Mouse (Mus musculus) cerebellum, adult 18-20 months (tissue): Measurements from ENCODE around the gene Gm20479.

Experiments
- DNase-seq, 2 experiments: peaks; one replicate each; pipeline ENCODE4 v3.0.0; 2021

Gm20479 gene

DNA sequence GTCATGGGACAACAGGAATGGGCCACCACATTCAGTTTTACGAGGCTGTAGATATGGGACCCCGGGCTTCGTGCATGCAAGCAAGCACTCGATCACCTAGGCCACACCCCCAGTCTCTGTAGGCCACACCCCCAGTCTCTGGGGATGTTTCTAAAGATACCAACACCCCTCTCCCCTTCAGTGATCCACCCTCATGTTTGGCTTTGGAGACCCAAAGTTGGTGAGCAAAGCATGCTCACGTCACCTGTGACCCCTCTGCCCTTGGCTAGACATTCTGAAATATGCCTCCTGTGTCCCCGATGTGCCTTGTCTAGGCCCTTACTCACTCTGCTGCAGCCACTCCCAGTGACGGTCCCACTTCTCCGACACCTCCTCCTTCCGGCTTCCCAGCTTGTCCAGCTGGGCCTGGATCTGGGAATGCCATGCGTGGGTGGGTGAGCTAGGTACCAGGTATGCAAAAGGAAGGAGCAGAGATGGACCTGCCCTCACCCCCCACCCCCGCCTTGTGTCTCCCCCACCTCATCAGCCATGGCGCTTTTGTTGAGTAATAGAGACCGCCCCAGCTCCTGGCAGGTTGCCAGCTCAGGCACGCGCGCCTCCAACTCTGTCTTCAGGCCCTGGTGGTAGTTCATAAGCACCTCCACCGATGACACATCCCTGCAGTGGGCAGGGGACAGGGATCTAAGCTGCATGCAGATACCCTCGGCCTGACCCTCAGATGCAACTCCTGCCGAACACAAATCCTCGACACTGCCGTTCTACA is 9.0 kb upstream of the Gm20479 start:
- peak in 1 of 2 experiments; percentile 31 for DNase-seq

- DNase-seq = peak in 1 of 2 experiments; percentile 31
These were observed 7.2 kb upstream of the Gm20479 start for GRCm38 (mm10) chr7:27364379-27364778.

DNA sequence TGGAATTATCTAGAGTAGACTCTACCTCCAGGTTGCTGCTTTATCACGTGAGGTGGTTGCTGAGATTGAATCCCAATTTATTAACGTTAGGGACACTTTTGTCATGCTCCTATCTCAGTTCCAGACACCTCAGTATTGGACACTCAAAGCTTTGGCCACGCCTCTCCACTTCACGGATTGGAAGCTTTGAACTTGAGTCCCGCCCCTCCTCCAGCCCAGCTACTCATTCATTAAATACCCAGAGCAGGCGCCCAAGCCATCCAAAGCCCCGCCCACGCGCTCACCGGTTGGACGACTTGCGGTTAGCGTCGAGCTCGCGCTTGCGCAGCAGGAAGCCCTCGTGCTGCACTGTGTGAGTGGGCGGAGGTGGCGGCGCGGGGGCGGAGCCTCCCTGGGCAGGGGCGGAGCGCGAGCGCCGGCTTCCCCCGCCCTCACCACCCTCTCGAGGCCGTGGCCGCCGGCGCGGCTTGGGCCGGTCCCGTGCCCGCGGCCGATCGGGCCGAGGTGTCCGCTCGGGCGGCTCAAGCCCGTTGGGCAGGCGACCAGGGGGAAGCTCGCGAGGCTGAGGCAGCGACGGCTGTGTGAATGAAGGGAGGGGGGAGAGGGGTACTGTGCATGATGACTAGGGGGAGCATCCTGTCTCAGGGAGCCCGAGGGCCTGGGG is 4.2 kb upstream of the Gm20479 start:
- peak; percentile 97 for DNase-seq

DNA sequence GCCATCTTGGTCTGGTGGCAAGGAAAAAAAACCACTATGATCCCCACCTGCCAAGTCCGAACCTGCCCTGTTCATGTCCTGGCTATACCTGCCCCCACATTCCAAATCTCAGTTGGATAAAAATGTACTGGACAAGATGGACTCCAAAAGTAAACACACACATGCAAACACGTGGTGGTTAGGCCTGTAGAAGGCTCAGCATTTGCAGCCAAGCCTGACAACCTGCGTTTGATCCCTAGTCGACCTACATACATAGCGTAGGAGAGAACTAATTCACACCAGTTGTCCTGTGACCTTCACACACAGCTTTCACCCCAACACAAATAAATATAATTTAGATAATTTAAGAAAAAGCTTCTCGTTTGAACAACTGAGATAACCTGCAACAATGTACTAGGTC is 3.5 kb upstream of the Gm20479 start:
- DNase-seq = no peak

DNA sequence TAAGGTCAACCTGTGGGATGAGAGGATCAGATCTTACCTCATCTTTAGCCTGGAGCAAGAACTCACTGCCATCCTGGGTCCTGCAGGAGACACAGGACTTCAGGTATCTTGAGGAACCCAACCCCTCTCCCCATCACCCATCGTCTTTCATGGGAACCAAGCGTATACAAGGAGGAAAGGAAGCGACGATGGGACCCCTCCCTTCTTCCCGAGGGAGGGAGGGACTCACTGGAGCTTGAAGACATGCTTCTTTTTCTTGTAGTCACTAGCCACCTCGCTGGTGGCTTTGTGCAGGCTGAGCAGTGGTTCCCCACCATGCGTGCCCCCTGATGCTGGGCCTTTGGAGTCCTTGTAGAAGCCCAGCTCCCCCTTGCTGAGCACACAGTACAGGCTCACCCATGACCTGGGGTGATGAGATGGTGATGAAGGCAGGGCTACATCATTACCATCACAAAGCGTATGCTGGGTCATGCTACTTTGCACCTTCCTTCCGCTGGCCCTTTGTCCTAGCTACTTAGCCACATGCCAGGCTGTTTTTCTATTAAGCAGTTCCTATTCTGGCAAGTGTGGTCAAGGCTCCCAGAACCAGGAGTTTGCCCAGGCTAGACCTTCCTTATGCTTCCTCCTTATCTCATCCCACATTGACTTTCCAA is 2.6 kb upstream of the Gm20479 start:
- DNase-seq = no peak

DNA sequence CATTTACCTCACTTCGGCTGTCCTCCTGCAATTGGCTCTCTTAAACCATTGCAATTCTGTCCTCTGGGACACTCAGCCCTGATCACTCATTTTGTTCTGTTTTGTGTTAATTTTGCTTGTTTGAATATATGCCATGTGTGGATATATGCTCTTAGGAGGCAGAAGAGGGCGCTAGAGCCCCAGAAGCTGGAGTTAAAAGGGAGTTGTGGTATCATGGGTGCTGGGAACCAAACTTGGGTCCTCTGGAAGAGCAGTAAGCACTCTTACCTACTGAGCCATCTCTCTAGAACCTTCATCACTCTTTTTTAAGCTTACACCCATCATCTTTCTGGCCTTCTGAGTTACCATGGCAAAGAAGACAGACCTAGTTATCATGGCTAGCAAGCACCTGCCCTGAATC is 1.9 kb upstream of the Gm20479 start:
- DNase-seq = no peak

DNA sequence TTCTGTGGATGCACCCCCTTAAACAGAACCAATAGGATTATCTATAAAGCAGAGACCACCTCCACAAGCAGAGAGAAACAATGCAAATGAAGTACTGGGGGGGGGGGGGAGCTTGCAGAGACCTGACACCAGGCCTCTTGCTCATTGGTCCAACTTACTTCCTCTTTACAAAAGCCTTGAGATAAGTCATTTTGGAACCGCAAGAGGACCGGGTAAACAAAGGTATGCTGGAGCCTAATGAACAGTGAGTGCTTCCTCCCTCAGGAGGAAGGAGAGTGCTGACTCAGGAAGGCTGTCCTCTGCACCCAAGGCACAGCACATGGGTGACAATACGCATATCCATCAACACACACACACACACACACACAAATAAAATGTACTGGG is 368 bp upstream of the Gm20479 start:
- DNase-seq = no peak

DNA sequence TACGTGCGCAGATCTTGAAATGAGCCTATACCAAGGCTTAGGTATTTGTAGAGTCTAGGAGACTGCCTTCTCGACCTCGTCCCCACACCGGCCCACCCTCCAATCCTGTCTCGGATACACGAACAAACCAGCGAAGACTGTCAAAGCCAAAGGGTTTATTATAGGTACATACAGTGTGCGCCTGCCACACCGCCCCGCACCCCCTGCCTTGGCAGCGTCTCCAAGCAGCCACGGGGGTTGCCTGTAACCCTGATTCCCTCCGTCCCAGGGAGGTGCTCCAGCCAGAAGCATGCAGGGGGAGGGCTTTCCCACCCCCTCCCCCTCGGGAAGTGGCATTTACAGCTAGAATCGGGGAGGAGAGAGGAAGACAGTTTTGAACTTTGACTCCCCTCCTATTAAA is 971 bp downstream of the Gm20479 start:
- DNase-seq = peak in 1 of 2 experiments; percentile 54

DNA sequence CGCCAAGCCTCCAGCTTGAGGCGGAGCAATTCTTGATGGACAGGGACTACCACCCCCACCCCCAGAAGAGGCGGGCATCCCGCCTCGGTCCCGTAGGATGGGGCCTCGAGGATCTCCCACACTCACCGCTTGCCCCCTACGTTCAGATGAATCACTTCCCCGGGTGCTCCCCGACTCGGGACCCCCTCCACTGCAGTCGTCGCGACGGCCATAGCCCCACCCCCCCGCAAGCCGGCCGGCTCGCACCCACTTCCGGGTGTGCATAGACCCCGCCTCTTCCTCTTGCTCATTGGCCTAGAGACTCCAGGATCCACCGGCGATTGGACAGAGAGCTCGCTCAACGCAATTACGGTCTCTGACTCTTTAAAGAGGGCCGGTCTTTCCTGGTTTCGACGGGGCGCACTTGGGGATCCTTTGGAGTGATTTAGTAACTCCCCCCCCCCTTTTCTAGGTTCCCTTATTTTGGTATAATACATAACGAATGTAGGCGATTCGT is 1.4 kb downstream of the Gm20479 start, which contains the start of gene Shkbp1:
TSS of gene Shkbp1 (minus strand) at position 275 of the 496 bp plus-strand sequence.
- DNase-seq = peak; percentile 79 to 88

GRCm38 (mm10) chr7:27355261-27355660 is 2.0 kb downstream of the Gm20479 start:
- no peak for DNase-seq

- DNase-seq = no peak
These were observed 2.4 kb downstream of the Gm20479 start for GRCm38 (mm10) chr7:27354783-27355182.

DNA sequence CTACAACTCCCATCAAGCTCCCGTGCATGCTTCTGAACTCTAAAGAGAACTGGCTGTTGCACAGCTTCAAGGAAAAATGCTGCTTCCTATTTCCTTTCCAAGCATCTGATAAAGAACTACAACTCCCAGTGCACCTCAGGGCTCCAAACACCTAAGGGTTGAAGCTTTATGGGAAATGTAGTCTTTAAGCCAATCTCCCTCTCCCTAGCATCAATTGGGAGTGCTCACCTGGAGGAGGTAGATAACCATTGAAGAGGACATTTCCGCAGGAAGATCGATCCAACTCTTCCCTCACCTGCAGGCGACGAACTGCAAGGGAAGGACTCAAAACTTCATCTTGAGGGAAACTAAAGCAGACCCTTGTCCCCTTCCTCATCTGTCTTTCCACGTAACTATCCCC is 3.1 kb downstream of the Gm20479 start:
- DNase-seq = peak in 1 of 2 experiments; percentile 68

DNA sequence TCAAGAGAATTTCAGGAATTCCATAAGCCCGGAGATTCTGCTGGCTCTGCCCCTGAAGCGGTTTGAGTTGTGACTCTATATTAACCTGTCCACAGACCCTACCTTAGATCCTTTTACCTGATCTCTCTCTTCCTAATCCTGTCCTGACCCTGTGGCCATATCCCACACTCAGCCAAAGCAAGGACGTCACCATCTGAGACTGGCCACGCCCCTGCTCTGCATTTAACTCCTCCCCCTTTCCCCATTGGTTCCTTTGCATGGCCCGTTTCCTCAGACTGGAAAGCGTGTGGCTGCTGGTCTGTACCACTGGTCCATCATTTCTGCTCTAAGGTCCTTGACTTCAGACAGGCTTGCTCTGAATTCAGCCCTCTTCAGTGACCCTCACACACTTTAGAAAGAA is 11.8 kb downstream of the Gm20479 start:
- DNase-seq = no peak

DNA sequence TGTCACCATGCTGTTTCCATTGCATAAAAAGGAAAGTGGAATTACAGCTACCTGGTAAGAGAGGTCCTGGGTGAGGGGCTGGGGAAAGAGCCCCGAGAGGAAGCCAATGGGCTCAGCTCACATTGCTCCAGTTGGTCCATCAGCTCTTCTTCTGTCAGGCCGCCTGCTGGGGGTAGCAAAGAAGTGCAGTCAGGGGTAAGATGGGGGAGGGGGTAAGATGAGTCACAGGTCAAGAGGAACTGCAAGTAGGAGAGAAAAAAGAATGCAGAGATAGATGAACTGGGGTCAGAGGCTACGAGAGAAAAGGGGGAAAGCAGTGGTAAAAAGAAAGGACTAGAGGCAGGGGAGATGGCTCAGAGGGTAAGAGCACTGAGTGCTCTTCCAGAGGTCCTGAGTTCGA is 14.6 kb downstream of the Gm20479 start:
- DNase-seq = no peak

DNA sequence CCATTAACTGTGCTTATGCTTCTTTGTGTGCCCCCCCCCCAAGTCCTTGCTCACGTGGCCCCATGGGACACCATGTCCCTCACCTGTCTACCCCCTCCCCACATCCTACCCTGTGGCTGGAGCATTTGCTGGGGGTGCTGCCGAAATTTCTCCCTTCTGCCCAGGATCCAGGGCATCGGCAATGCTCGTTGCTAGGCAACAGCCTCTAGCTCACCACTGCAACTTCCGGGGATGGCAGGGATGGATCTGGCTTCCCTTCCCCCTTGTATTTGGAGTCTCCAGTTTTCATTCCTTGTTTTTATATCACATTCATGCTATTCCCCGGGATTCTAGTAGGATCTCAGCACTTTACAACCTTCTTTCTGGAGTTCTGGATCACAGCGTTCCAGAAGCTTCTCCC is 17.7 kb downstream of the Gm20479 start:
- no peak for DNase-seq

DNA sequence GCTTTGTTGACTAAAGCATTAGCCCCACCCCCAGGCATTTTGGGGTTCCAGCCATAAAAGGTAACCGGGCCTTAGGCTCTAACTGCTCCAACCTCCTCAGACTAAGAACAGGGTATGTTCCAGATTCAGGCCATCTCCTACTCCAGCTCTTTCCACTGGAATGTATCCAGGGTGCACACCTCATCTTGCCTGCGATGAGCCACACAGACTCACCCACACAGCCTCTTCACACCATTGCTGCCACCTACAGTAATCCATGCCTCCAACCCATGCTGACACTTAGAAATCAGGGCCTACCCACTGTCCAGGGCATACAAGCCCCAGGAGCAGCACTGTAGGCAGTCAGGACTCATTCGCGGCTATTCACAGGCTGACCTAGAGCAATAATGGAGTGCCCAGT is 18.1 kb downstream of the Gm20479 start:
- DNase-seq = no peak

DNA sequence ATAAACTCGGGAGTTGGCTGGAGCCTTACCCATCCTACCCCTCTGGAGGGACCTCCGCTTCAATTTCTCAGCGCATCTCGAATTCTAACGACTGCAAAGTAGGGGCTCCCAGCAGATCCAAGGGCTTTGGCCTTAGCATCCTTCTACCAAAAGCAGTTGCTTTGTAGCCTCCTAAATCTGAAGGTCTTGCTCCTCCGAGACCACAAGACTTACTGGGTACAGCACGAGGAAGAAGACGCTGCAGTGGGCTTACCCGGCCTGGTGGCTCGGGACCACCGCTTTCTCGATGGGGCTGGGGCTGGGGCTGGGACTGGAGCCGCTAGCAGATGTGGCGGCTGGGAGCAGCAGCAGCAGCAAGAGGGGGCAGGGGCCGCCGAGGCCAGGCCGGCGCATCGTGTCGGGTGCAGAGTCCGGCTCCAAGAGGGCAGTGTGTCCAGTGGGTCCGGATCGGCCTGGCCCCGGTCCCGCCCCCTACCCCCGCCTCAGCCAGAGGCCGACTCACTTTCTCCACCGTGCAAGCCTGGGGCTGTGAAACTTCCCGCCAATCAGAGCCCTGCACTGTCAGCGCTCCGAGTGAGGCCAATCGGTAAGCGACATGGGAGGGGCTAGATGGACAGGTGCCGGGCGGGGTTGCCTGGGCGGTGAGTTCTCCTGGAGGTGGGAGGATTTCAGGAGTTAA is 19.9 kb downstream of the Gm20479 start, which contains the start of gene Ltbp4:
TSS of gene Ltbp4 (minus strand) at position 518 of the 679 bp plus-strand sequence.
- no peak for DNase-seq

- DNase-seq = peak; percentile 91 to 94
These were observed 21.0 kb downstream of the Gm20479 start for GRCm38 (mm10) chr7:27335928-27336823.

DNA sequence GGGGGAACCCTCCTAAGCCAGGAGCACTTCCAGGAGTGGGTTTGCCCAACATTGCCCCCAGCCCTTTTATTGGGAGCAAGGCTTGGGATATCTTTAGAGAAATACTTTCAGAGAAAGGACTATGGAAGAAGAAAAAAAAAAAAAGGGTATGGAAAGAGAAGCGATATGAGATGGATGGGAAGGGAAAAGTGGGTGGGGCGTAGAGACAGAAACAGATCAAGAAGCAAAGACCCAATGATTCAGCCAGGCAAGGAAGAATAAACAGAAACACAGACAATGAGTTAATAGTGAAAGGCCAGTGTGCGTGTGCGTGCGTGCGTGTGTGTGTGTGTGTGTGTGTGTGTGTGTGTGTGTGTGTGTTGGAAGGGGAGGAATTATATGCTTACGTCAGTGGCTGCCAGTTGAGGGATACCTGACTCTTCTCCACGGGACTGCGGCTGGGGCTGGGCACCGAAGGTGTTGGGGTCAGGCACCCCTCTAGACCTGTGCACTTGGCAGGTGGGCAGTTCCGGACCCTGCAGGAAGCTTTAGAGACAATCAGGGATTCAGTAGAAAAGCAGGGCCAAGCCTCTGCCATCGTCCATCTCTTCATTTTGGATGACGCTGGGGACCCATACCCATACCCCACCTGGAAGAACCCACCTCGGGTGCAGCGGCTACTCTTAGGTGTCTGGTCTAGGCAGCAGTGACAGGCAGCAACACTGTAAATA is 22.1 kb downstream of the Gm20479 start:
- DNase-seq = no peak

- no peak for DNase-seq
These were observed 22.8 kb downstream of the Gm20479 start for GRCm38 (mm10) chr7:27334405-27334911.

DNA sequence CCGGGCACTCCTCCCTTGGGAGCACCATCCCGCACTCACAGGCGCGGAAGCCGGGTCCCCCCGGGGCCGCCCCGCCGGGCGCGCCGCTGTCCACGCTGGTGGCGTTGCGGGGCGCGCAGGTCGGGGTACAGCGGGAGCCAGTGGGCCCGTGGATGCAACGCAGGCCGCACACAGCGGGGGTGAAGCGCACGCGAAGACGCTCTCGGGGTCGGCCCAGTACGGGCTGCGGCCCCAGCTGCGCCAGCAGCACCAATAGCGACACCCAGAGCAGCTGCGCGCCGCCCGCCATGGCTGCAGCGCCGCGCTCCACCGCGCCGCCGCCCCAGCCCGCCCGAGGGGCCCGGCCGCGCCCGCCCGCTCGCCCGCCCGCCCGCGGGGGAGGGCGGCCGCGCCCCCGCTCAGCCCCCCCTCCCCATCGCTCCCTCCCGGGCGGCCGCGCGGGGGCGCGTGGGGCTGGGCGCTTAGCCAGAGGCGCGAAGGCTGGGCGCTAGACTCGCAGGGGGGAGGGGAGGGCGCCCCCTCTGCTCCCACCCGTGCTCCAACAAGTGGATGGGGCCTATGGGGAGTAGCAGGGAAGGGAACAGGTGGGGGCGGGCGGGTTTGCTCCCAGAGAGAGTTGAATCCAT is 23.8 kb downstream of the Gm20479 start:
- DNase-seq = no peak
